Mouse (Mus musculus) thymus, adult 18-20 months (tissue): ENCODE data around the gene Leng8.
A peak's percentile ranks its signal among the peaks of the same experiment; 100 is the strongest.

Source experiments
- DNase-seq, 2 experiments: peaks; one replicate each; pipeline ENCODE4 v3.0.0; 2022; ENCODE audit warnings: mixed read lengths in 2 of 2

The Leng8 gene

GRCm38 (mm10) chr7:4127894-4128293 lies 8.9 kb upstream of the Leng8 start:
- no peak for DNase-seq

- no peak for DNase-seq
Observed at GRCm38 (mm10) chr7:4128860-4129259, 8.0 kb upstream of the Leng8 start.

DNA sequence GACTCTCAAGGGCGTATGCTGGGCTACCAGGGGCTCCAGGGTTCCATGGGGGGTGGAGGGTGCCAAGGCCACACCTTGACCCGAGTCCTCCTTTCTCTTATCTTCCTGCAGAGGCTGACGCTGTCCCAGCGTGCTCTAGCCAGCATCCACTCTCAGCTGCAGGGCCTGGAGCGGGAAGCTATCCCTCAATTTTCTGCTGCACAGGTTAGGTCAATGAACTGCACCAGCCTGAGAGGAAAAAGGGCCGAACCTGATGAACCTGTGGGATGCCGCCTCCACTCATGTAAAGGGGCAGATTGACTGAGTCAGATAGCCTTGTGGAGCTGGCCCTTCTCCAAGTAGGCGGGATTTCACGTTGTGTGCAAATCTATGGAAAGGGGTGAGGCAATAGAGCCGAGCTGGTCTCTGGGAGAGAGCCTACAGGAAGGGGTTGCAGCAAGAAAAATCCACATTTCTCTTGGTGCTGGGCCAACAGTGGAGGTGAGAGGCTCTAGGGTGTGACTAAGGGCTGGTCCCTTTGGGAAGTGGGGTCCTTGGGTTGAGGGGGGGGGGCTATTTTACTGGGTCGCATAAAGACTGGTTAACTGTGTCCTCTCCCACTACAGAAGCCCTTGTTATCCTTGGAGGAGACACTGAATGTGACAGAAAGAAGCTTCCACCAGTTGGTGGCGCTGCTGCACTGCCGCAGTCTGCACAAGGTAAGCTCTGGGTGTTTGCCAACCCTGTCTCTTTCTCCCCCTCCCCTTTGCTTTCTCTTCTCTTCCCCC lies 6.0 kb upstream of the Leng8 start:
- DNase-seq = peak in 1 of 2 experiments; percentile 51

- DNase-seq = no peak
Observed at GRCm38 (mm10) chr7:4131964-4132363, 4.9 kb upstream of the Leng8 start.

- no peak for DNase-seq
Observed at GRCm38 (mm10) chr7:4132581-4132980, 4.3 kb upstream of the Leng8 start.

GRCm38 (mm10) chr7:4132998-4133397 lies 3.8 kb upstream of the Leng8 start:
- no peak for DNase-seq

DNA sequence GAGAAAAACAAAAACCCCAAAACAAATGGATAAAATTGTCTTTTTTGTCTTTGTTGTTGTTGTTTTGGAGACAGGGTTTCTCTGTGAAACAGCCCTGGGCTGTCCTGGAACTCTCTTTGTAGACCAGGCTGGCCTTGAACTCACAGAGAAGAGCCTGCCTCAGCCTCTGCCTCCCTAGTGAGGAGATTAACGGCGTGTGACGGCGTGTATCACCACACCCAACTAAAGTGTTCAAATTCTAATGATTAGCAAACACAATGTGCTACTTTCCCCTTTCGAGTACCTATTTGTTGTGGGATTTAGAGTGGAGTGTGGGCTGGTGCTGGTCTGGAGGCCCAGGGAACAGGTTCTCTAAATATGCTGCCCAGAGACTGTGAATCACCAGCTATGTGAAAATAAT lies 1.9 kb upstream of the Leng8 start:
- DNase-seq = no peak

- DNase-seq = no peak
Observed at GRCm38 (mm10) chr7:4136404-4136770, 452 bp upstream of the Leng8 start.

- no peak for DNase-seq
Observed at GRCm38 (mm10) chr7:4137746-4138145, 907 bp downstream of the Leng8 start.

GRCm38 (mm10) chr7:4138181-4138580 lies 1.3 kb downstream of the Leng8 start:
- DNase-seq = no peak

- DNase-seq = no peak
Observed at GRCm38 (mm10) chr7:4138671-4139070, 1.8 kb downstream of the Leng8 start.

DNA sequence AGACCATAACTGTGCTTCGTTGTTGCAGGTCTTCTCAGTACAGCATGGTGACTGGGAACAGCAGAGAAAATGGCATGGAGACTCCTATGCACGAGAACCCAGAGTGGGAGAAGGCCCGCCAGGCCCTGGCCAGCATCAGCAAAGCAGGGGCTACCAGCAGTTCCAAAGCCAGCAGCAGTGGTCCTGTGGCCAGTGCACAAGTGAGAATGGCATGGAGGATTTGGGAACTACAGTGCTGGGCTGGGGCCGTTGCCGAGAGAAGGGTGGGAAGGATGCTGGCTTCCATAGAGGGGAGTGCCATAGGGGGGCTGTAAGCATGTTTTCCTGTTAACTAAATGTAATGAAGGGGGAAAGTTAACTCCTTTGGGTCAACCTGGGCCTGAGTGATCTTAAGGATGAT lies 2.6 kb downstream of the Leng8 start:
- no peak for DNase-seq

DNA sequence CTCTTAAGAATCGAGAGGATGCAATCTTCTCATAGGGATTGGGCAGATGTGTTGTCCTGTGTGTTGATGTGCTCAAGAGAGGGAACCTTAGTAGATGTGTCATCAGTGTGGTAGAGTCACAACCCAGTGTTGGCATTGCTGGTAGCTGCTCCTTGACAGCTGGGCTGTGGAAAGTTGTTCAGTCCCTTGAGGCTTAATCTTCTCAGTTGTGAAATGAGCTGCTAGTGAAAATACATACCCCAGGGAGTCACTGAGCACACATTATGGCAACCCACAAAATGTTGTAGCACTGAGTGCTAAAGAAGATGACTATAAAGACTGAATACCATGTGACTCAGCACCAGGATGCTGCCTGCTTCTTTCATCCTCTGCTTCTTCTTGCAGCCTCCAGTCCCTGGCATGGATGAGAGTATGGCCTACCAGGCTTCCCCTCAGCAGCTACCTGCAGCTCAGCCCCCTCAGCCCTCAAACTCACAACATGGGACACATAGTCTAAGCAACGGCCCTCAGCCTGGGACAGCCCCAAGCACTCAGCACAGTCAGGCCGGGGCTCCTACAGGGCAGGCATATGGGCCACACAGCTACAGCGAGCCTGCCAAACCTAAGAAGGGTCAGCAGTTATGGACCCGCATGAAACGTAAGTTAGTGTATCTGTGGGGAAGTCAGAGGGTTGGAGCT lies 4.9 kb downstream of the Leng8 start:
- DNase-seq = no peak

DNA sequence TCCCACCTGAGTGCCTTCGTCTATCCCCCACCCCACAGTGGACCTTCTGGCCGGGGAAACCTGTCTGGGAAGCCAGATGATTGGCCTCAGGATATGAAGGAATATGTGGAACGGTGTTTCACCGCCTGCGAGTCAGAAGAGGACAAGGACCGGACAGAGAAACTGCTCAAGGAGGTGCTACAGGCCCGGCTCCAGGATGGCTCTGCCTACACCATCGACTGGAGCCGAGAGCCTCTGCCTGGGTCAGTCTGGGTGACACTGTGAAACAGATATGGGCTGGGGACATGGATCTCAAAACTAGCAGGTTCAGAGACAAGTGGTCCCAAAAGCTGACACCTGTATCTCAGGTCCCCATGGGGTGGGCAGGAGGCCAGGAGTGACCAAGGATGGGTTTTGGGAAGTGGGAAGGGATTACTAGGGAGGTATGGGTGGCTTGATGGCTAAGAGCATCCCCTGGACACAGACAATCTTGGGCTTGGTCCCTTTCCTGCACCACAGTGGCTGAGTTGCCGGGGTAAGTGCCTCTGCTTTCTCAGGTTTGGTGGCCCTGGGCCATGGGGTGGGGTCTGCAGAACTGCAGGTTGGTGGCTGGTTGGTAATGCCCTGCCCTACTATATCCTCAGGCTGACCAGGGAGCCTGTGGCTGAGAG lies 6.1 kb downstream of the Leng8 start:
- DNase-seq = no peak

GRCm38 (mm10) chr7:4143506-4143905 lies 6.7 kb downstream of the Leng8 start:
- no peak for DNase-seq

DNA sequence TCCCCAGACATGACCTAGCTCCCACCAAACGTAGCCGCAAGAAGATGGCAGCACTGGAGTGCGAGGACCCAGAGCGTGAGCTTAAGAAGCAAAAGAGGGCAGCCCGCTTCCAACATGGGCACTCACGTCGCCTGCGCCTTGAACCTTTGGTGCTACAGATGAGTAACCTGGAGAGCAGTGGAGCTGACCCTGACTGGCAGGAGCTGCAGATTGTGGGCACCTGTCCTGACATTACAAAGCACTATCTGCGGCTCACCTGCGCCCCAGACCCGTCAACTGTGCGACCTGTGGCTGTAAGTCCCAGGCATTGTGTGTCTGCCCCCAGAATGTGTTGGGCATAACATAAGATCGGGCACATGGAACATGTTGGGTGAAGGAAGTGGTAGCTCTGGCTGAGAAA lies 7.2 kb downstream of the Leng8 start:
- no peak for DNase-seq

DNA sequence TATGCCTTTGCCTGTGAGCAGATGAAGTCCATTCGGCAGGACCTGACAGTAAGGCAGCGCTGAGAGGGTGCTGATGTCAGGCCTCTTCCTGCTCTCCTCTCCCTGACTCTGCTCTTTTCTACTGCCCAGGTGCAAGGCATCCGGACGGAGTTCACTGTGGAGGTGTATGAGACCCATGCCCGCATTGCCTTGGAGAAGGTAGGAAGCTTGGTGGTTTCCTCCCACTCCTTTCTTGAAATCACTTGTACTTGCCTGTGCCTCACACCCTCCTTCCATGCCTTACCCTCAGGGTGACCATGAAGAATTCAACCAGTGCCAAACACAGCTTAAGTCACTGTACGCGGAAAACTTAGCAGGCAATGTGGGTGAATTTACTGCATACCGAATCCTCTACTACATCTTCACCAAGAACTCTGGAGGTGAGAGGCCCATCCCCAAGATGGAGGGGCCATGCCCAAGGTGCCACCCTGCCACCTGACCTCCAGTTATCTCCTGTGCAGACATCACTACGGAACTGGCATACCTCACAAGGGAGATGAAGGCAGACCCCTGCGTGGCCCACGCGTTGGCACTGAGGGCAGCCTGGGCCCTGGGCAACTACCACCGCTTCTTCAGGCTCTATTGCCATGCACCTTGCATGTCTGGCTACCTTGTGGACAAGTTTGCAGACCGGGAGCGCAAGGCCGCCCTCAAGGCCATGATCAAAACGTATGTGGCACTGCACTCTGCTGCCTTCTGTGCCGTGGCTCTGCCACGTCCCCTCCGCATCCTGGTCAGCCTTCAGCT lies 8.1 kb downstream of the Leng8 start:
- DNase-seq = no peak

GRCm38 (mm10) chr7:4145552-4146190 lies 8.8 kb downstream of the Leng8 start:
- DNase-seq = no peak

- no peak for DNase-seq
Observed at GRCm38 (mm10) chr7:4146241-4147180, 9.7 kb downstream of the Leng8 start.

DNA sequence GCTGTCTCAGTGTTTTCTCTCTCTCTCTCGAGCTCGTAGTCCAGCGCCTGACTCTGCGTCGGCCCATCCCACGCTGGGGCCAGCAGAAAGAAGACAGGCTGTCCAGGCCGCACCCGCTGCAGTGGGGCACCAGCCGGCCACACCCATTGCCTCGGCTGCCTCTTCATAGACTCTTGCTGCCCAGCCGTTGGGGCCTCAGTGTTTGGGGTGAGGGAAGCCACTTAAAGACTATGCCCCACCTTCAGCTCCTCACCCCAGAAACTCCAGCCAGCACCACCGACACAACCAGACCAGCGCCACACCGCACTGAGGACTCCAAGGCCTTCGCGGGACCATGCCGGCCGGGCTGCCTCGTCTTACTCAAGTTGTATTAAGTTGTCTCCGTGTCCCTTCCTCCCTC lies 10.5 kb downstream of the Leng8 start:
- DNase-seq = no peak

- DNase-seq = no peak
Observed at GRCm38 (mm10) chr7:4147836-4148235, 11.0 kb downstream of the Leng8 start.
